Mouse (Mus musculus) kidney, postnatal 36 days (tissue): Measurements from ENCODE around the gene Akp3.

Experiments
- DNase-seq, 2 experiments: peaks; one replicate each; pipeline ENCODE4 v3.0.0; 2021 to 2022; ENCODE audit warnings: mixed read lengths in 2 of 2

Akp3 gene

DNA sequence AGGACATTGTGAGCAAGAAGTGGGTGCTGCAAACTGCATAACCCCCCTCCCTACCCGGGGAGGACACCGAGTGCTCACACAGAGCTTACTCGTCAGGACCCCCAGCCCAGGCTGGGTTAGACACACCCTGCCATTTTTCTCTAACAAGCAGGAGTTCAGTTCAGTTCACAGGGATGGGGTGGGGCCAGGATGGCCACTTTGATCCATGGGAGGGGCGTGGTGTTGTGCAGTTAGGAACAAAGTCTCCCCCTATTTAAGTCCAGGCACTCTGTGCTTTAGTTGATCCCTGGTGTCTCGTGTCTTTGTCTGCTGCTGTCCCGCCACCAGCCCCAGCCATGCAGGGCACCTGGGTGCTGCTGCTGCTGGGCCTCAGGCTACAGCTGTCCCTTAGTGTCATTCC, at the start of gene Akp3:
Gene Akp3, plus strand, starts transcription at position 301 of the 400 bp plus-strand sequence.
- no peak for DNase-seq

DNA sequence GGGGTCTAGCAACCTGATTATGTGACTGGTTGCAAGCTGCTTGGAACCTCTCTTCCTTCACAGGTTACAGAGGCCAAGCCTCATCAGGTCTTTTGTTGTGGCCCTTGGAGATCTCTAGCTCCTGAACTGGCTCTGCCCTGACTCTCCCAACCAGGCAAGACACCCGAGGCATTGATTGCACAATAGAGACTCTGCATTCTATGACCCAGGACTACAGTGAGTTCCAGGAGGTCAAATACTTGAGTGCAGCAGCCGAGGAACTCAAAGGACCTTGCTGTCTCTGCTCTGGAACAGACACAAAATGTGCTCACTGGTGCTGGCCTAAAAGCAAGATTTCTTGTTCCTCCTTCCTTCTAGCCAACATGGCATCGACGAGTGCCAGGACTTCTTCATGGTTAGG, 38.6 kb upstream of the Akp3 start:
- peak; percentile 4 to 6 for DNase-seq

DNA sequence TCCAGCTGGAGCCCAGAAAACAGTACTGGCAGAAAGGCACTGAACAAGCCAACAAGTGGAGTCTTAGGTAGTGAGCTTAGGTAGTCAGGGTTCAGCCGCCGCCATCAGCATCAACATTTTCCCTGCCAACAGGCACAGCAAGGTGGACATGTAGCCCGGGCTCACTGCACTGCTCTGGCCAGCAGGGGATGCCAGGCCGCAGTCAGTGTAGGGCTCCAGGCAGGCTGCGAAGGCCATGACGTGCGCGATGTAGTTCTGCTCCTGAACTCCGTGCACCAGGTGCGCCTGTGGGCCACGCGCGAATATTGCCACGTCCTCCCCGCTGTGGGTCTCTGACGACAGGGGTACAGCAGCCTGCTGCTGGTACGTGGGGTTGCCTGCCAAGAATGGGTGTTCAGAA, 37.8 kb upstream of the Akp3 start:
- no peak for DNase-seq

DNA sequence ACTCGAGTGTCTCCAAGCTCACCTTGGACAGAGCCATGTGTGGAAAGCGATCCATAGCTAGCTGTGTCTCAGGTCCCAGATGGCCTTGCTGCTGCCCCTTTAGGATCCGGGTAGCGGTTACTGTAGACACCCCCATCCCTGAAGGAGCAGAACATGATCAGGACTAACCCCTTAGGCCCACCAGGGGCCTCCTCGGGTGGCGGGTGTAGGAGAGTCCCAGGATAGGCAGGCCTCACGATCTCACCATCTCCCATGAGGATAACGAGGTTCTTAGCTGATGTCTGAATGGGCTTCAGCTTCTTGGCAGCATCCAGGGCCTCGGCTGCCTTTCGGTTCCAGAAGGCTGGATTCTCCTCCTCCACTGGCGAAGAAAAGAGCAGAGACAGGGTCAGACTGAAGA, 35.5 kb upstream of the Akp3 start:
- DNase-seq = no peak

DNA sequence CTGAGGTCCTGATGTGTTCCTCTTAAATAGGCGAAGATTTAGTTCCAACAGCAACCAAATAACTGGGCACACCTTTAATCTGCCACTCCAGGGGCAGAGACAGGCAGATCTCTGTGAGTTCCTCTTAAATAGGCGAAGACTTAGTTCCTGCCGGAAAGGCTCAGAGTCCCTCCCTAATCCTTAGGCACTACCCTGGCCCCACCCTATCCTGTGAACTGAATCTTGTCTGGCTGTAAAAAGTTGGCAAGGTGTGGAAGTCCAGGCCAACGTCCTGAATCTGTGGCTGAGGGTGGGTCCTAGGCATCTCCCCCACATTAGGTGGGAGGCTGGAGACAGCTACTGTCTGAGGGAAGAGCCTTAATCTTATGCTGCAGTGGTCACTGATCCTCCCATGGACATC, 34.9 kb upstream of the Akp3 start, which contains the start of gene Alppl2:
Gene Alppl2, minus strand, starts transcription at position 101 of the 400 bp plus-strand sequence.
- no peak for DNase-seq

GRCm38 (mm10) chr1:87095642-87096041, 29.1 kb upstream of the Akp3 start:
- no peak for DNase-seq

- DNase-seq = peak; percentile 55 to 88
These were observed 26.3 kb upstream of the Akp3 start for GRCm38 (mm10) chr1:87098358-87098975.

GRCm38 (mm10) chr1:87101411-87101810, 23.4 kb upstream of the Akp3 start, which contains the start of gene Alpi:
TSS of gene Alpi (minus strand) at chr1:87101606.
- no peak for DNase-seq

GRCm38 (mm10) chr1:87102114-87102513, 22.7 kb upstream of the Akp3 start:
- DNase-seq = no peak

DNA sequence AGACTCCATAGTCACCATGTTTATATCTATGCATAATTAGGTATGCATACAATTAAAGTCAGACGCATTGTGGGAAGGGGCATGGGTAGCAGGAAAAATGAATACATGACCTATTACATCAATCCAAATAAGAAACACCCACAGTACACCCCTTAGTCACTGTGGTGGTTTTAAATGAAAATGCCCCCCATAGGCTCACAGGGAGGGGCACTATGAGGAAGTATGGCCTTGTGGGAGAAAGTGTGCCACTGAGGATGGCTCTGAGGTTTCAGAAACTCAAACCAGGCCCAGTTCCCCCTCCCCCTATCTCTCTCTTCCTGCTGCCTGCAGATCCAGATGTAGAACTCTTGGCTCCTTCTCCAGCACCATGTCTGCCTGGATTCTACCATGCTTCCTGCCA, 20.8 kb upstream of the Akp3 start:
- no peak for DNase-seq

- DNase-seq = no peak
These were observed 18.2 kb upstream of the Akp3 start for GRCm38 (mm10) chr1:87106536-87106935.

DNA sequence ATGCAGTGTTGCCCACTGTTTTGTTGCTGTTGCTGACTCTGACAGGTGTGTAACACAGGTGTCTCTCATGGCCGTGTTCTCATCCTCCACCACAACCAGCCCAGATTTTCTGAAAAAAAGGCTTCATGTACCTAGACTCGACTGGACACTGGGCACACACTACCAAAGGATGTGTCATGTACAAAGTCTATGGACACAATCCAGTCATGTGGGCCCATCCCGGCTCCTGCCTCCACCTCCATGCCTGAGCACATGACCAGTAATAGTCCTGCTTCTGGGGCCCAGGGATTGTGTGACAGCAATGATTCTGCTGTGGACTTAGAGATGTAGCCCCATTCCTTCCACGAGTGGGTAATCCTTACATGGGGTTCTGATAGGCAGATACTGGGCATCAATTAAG, 16.2 kb upstream of the Akp3 start:
- DNase-seq = no peak

DNA sequence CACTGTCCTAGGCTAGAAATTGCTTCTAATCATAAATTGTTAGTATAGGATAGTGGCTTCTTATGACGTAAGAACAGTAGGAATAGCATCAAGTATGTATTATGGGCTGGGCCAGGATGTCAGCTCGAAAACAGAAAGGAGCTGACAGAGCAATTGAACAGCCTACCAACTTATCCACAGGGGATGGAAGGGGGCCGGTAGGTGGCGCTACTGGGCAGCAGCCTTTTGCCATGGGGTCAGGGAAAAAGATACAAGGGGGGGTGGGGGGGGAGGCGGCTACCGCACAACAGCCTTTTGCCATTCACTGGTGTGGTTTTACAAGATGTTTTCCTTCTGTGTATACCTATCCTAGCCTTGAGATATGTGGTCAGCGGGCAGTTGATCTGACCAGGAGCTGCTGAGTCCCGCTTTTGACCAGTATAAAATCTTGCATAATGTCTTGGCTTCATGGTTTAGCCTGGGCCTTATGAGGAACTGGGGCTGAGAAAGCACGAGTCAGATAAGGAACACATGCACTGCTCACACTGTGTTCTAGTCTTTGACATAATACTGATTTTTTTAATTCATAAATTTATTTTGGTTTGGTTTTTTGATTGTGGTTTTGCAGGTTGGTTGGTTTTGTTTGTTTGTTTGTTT, 12.9 kb upstream of the Akp3 start:
- DNase-seq = peak; percentile 15 to 73

GRCm38 (mm10) chr1:87114784-87115183, 10.0 kb upstream of the Akp3 start:
- DNase-seq = no peak

DNA sequence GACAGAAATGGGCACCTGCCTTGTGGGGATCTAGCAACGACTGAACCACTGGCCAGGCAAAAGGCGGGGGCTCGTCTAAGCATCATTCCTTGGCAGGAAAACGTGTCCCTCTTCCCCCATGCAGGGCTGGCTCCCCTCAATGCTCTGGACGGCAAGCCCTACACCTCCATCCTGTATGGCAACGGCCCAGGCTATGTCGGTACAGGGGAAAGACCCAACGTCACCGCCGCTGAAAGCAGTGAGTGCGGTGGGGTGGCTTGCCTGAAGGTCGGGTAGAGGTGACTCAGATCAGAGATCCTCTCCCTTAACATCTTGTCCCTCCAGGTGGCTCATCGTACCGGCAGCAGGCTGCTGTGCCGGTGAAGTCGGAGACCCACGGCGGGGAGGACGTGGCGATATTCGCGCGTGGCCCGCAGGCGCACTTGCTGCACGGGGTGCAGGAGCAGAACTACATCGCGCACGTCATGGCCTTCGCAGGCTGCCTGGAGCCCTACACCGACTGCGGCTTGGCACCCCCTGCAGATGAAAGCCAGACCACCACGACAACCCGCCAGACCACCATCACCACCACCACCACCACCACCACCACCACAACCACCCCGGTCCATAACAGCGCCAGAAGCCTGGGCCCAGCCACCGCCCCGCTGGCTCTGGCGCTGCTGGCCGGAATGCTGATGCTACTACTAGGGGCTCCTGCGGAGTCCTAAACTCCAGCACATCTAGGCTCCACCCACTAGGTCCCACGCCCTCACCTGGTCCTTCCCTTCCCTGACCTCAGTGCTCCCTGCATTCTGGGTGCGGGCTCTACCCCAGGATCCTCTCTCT, 2.6 kb downstream of the Akp3 start:
- peak in 1 of 2 experiments; percentile 29 for DNase-seq

DNA sequence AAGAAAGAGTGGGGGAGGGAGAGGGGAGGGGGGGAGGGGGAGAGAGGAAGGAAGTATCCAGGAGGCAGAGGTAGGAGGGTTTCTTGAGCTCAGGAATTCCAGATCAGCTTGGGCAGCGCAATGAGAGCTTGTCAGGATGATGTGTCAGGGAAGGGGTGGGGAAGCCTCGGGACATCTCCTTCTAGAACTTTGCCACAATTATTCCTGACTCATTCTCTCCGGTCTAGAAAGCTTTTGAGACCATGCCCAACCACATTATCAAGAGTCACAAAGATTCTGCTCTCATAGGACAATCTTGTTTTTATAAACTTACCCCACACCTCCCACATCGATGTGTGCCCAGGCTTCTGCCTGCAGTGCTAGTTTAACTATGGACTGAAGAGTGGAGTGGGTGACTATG, 7.0 kb downstream of the Akp3 start:
- DNase-seq = no peak

DNA sequence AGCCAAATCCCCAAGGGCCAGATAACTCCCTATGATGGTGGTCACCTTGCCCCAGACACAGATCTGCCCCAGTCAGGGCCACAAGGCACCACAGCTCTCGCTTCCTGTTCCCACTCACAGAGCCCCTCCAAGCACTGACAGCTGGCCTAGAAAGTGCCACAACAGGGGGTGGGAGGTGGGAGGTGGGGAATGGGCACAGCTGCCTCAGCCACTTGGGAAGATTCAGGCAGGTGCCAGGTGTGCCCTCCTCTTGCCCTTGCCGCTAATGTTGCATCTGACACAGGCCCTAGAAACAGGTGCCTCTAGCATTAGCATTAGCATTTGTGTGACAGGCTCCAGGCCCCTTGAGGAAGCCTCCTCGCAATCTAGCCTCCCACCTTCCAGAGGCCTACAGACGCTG, 16.8 kb downstream of the Akp3 start:
- DNase-seq = no peak

DNA sequence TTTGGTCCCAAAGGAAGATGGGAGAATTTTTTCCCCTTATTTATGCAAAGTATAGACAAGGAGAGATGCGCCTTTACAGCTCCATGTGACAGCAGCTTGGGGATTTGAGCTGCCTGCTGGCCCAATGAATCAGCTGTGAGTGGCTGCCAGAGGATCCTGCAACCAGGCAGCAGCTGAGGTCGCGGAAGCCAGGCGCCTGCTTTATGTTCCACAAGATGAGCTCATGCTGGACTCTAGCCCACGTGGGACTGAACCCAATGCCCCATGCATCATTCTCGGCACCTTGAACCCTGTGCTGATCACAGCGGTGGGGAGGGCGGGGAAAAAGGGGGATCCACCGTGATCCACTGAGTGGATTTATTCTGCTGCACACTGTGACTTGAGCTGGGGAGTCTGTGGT, 17.7 kb downstream of the Akp3 start:
- DNase-seq = no peak

DNA sequence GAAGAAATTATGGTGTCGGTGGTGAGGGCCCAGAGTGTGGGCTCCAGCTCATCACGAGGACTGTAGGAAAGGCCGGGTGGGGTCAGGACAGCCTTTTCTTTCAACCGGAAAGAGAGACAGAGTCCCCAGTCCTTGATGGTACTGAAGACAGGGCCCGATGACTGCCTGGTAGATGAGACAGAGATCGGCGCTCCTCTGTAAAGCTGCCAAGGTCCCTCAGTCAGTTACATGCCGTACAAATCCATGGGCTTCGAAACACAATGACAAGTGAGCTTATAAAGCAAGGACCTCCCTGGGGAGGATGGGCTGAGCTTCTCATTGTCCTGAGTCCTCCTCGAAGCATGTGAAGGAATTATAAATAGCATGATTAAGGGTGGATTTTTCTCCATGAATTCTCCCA, 18.4 kb downstream of the Akp3 start:
- DNase-seq = no peak

DNA sequence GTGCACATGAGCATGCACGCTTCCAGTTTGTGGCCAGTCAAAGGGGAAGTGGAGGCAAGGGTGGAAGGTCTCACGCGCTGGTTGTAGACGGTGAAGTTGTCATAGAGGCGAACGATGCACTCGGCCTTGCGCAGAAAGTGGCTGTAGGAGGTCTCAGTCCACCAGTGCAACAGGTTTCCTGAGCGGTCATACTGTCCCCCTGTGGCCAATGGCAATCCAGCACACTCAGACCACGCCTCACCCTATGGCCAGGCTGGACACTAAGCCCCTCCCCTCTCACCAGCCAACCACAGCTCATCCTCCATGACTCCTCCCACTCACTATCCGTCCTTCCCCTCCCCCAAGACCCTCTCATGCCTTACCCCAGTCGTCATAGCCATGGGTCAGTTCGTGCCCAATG, 24.6 kb downstream of the Akp3 start:
- DNase-seq = no peak

DNA sequence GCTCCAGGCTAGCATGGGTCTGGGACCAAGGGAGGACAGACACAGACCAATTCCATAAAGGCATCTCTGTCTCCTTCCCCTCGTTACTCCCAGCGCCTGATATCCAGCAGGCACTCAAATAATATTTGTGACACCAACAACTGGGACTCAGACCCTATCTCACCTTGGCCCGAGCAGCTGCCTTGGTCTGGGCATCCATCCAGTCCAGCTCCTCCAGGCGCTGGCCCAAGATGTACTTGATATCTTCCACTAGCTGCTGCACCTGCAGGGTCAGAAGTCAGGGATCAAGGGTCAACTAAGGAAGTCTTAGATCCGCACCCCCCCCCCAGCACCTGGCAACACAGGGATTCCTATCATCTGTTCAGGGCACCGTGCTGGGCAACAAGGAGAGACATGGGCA, 26.5 kb downstream of the Akp3 start:
- no peak for DNase-seq

- no peak for DNase-seq
These were observed 29.2 kb downstream of the Akp3 start for GRCm38 (mm10) chr1:87153776-87154500.

GRCm38 (mm10) chr1:87154501-87155120, 29.8 kb downstream of the Akp3 start:
- peak in 1 of 2 experiments; percentile 22 for DNase-seq
